Mouse (Mus musculus): ENCODE measurements around the gene Tmem201.
"Not testable (repeated sequence)": the region's sequence is repeated elsewhere in the genome, so short reads cannot be mapped to it uniquely, and the experiment has no call there.

Tmem201 gene

DNA sequence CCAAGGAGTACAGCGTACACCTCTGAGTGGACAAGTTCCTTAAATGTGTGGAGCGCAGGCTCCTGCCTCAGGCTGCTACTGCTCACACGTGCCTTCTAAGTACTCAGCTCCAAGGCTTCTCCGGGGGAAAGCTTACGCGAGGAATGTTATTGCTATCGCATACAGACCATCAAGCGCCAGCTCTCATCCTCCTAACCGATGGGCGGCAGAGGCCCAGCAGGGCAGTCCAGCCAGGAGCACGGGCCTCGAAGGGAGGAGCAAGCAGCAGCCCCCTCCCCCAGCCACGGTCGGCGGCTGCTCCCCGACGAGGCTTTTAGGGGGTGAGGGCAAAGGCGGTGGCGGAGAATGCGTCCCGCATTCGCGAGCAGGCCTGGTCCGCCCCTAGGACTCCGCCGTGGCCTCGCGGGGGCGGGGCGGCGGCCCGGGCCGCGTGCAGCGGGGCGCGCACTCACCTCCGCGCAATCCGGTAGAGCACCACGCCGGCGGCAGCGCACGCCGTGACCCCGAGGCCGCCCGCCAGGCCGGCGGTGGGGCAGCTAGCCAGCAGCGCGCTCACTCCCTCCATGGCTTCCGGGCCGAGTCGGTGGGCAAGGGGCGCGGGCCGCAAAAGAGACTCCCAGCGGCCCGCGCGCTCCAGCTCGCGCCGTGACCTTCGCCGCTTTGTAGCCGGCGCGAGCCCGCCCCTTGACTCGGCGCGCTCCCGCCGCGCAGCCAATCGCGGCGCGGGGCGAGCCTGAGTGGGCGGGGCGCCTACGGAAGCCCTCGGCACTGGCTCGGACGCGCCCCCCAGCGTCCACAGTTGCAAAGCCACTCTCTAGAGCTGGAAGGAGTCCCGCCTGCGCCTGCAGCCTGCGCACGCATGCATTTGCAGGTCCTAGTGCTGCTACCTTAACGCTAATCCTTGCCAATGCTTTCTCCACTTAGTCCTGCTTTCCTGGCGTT lies at the start of gene Tmem201:
Gene Tmem201 (minus strand): TSS at position 662 of the 942 bp plus-strand sequence.
- DNase-seq (ENCODE audit: low spot score): peak; percentile 98

DNA sequence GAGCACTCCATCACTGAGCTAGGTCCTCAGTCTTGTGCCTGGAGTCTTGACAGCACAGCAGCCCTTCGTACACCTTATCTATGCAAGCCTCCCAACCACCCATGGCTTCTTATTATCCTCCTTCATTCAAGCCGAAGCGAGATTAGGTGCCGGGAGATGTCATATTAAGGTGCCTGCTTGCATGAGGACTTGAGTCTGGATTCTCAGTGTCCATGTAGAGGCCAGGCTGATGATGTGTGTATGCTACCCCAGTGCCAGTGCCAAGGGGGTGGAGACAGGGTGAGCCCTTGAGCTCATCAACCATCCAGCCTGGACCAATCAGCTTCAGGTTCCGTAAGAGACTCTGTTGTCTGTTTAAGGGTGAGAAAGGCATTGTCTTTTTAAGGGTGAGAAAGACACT lies 47.1 kb upstream of the Tmem201 start:
- no peak for DNase-seq (ENCODE audit: low spot score)

DNA sequence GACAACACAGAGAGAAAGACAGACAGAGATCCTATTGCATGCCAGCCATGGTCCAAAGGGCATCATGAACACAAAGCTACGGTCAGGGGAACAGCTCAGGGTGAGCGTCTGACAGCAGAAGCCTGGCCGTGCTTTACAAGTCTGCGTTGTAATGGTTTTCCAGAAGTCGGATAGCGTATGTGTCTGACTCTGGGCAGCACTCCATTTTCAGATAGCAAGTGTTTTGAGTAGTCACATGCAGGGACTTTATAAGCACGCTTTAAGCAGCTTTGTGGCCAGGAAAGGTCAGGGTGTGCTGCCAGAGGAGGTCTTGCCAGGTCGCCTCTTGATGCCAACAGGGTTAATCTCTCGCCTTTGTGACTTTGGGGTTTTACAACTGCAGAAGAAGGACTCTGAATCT lies 46.5 kb upstream of the Tmem201 start:
- DNase-seq (ENCODE audit: low spot score): no peak

GRCm38 (mm10) chr4:149782975-149783374 lies 45.1 kb upstream of the Tmem201 start:
- DNase-seq (ENCODE audit: low spot score): no peak

GRCm38 (mm10) chr4:149780565-149781356 lies 42.9 kb upstream of the Tmem201 start:
- peak; percentile 17 for DNase-seq (ENCODE audit: low spot score)

- DNase-seq (ENCODE audit: low spot score): no peak
Measured at GRCm38 (mm10) chr4:149779966-149780365, 42.1 kb upstream of the Tmem201 start.

DNA sequence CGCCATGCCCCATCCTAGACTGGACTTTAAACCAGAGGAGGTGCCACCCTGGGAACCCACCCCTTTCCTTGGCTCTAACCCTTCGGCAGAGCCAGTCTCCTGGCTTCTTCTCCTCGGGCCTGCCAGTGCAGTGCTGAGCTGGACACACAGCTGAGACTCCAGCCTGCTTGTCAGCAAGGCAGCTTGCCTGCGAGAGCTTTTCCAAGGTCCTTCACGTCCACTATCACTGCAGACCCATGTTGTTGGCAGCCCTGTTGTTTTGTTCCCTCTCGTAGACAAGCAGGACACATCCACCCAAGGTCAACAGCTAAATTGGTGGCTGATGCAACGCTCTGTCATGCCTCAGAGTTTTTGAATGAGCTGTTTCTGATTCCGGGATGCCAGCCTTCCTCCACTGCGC lies 39.3 kb upstream of the Tmem201 start:
- DNase-seq (ENCODE audit: low spot score): no peak

DNA sequence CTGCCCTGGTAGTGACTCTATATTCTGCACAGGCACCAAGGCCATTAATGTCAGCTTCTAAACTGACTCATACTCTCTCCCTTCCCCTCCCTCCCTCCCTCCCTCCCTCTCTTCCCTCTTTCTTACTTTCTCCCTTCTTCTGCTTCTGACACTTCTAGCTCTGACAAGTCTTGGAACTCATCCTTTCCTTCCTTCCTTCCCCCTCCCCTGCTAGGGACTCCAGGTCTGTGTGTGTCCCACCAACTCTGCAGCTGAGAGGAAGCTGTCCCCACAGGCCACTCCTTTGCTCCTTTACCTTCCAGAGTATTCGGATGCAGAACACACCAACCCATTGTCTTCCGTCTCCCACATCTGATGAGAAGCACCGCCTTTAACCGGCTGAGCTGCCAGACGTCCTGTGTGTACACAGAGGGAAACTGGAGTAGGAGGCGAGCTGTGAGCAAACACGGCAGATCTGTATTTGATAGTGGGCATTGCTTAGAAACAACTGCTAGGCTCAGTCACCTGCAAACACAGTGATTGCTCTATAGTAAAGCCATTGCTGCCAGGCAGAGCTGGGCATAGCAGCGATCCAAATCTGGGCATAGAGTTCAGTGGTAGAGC lies 38.0 kb upstream of the Tmem201 start:
- no peak for DNase-seq (ENCODE audit: low spot score)

GRCm38 (mm10) chr4:149775330-149775729 lies 37.5 kb upstream of the Tmem201 start:
- no peak for DNase-seq (ENCODE audit: low spot score)

DNA sequence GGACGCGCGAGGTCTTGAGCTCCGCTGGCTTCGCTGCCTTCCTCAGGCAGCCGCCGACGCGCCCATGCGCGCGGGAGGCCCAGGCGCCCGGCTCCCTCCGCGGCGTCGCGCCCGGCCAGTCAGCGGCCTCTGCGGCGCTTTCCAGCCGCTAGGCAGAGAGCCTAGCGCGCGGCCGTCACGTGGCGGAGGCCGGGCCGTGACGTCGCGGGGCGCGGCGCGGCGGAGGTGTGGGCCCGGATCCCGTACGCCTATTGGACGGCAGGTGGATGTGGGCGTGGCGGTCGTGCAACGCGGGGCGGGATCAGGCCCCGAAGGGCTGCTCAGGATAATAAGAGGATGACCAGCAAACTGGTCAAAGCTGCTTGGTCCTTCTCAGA lies 36.2 kb upstream of the Tmem201 start, which contains the start of gene Slc25a33:
Gene Slc25a33 (minus strand): TSS at position 184 of the 377 bp plus-strand sequence.
- peak; percentile 98 for DNase-seq (ENCODE audit: low spot score)

DNA sequence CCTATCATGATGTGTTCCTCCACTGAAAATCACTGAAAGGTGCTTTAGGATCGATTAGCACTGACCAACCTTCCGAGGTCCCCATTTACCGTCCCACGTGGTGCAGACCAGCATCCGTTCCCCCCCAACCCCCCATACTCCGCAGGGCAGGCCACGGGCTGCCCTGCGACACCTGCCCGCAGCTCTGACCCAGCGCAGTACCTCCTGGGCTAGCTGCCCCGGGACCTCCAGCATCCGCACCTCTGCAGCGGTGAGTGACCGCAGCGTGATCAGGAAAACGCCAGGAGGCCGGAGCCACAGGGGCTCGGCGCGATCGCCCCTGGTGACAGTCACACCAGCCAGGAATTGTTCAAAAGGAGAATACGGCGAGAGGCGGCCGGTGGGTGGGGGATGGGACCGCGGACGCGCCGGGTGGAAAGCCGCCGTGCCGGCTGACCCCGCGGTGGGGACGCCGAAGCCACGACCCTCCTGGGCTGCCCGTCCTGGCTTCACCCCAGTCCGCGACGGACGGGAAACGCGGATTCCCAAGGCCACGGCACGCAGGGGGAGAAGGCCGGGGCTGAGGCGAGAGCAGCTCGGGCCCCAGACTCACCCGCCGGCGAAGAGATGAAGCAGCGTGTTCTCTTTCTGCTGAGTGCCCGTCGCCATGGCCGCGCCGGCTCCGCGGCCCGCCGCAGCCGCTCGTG lies 35.7 kb upstream of the Tmem201 start:
- DNase-seq (ENCODE audit: low spot score): peak; percentile 38

- DNase-seq (ENCODE audit: low spot score): peak; percentile 74
Measured at GRCm38 (mm10) chr4:149772394-149772793, 34.5 kb upstream of the Tmem201 start.

- no peak for DNase-seq (ENCODE audit: low spot score)
Measured at GRCm38 (mm10) chr4:149765201-149765600, 27.4 kb upstream of the Tmem201 start.

DNA sequence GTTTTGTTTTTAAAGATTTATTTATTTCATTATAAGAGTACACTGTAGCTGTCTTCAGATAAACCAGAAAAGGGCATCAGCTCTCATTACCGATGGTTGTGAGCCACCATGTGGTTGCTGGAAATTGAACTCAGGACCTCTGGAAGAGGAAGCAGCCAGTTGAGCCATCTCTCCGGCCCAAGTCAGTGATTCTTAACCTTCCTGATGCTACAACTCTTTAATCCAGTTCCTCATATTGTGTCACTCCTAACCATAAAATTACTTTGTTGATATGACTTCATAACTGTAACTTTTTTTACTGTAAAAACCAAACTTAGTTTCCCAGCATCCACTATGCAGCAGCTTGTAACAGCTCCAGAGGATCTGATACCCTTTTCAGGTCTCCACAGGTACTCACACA lies 25.5 kb upstream of the Tmem201 start:
- no peak for DNase-seq (ENCODE audit: low spot score)

DNA sequence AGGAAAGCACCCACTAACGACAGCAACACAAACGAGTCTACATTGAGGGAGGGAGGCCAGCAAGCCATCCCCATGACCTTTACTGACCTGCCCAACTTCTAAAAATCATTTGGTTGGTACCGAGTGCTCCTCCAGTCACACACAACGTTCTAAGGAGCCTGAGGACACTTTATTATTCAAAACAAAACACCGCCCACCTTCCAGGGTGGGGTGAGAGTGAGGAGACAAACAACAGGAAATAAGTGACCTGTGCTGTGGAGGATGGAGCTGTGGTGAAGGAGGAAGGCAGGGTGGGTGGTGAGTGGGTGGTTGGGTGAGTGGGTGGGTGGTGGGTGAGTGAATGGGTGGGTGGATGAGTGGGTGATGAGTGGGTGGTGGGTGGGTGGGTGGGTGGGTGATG lies 21.7 kb upstream of the Tmem201 start:
- no peak for DNase-seq (ENCODE audit: low spot score)

- DNase-seq (ENCODE audit: low spot score): no peak
Measured at GRCm38 (mm10) chr4:149758423-149758822, 20.6 kb upstream of the Tmem201 start.

- DNase-seq (ENCODE audit: low spot score): not testable (repeated sequence)
Measured at GRCm38 (mm10) chr4:149756546-149756945, 18.7 kb upstream of the Tmem201 start.

DNA sequence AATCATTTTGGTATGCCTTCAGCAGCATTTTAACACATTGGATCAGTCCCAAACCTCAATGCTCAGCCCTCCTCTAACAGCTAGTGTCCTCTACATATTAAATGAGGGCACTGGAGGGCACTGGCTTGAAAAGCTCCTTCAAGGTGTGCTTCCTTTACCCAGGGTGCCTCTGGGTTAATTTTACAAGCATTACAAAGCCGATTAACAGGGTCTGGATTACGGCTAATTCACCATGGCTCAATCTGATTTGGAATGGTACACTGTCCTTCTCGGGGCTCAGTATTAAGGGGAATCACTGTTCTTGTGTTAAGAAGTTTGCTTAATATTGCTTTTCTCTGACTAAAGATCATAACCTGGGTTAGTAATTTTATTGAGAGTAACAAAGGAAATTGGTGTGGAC lies 15.0 kb upstream of the Tmem201 start:
- DNase-seq (ENCODE audit: low spot score): no peak

DNA sequence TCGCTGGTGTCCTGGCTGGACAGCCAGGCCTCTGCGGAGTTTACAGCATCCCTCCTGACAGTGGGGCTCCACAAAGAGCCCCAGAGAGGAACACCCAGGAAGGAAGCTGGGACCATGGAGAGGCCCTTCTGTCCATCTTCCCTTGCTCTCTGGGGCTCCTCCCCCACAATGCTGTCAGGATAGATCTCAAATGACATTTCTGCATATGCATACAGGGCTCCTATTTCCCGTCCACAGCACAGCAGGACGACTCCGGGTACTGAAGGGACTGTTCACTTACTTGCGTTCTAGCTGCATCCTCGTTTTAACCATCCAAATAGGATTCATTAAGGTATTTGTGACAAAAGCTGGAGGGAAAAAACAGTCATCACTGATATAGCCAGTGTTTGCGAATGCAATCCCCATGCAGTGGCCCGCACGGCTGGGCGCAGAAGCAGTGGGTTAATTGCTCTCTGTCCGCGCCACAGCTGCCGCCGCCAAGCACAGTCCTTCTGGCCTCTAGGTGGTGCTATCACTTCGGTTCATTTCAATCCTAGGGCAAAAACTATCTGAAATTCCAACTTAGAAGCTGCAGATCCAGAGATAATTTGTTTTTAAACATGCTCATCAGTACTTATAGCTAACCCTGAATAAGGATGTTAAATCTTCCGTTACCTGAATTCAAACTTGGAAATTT lies 14.4 kb upstream of the Tmem201 start:
- DNase-seq (ENCODE audit: low spot score): peak; percentile 90

GRCm38 (mm10) chr4:149750671-149751070 lies 12.8 kb upstream of the Tmem201 start:
- no peak for DNase-seq (ENCODE audit: low spot score)

DNA sequence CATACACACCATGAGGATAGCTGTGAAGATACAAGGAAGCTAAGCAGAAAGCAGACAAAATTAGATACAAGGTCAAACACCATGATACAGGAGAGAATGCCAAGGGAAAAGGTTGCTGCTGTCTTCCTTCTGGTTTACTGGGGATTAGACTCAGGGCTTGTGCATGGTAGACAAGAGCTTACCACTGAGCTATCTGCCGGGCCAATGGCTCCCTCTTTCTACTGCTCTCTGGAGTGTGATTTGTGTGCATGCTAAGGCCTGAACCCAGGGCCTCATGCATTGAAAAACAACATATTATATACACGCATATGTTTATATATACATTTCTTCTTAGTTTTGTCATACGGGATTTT lies 11.8 kb upstream of the Tmem201 start:
- DNase-seq (ENCODE audit: low spot score): not testable (repeated sequence)
